Mouse (Mus musculus) heart, embryonic 11.5 days (tissue): ENCODE results near the gene Fam204a. TPM values are rescaled to one million over a fixed set of nuclear protein-coding genes. Genes with fewer than 3 reads are reported as not detected.
A peak's percentile ranks its signal among the peaks of the same experiment; 100 is the strongest.

ENCODE experiments used
- ATAC-seq: fragments of 200-750 bp; cut with Nextera tagmentation; replicated peaks from 2 replicates; pipeline ENCODE4 v1.8.0; 2017; ENCODE audit warnings: moderate library complexity; ENCODE audit not compliant: insufficient number of reproducible peaks, low FRiP score, low TSS enrichment
- H3K27ac ChIP-seq: fragments of 300-500 bp; sonication (generic); 2 replicates; pipeline ENCODE4 v1.5.1; 2014; ENCODE audit warnings: mild to moderate bottlenecking, low read depth, low read length
- H3K27me3 ChIP-seq: fragments of 300-500 bp; sonication (generic); 2 replicates; pipeline ENCODE4 v1.6.1; 2014; ENCODE audit warnings: mild to moderate bottlenecking, low read length, mixed read lengths; ENCODE audit not compliant: control insufficient read depth, insufficient read depth
- H3K36me3 ChIP-seq: fragments of 300-500 bp; sonication (generic); 2 replicates; pipeline ENCODE4 v1.6.1; 2014; ENCODE audit warnings: mild to moderate bottlenecking, low read length, moderate library complexity, mixed read lengths; ENCODE audit not compliant: control insufficient read depth, insufficient read depth
- H3K4me1 ChIP-seq: fragments of 300-500 bp; sonication (generic); 2 replicates; pipeline ENCODE4 v1.6.1; 2014; ENCODE audit warnings: low read length; ENCODE audit not compliant: control insufficient read depth, insufficient read depth
- H3K4me2 ChIP-seq: fragments of 300-500 bp; sonication (generic); 2 replicates; pipeline ENCODE4 v1.6.1; 2014; ENCODE audit warnings: mild to moderate bottlenecking, moderate library complexity
- H3K4me3 ChIP-seq: fragments of 300-500 bp; sonication (generic); 2 replicates; pipeline ENCODE4 v1.5.1; 2014; ENCODE audit warnings: low read depth, low read length
- H3K9ac ChIP-seq: fragments of 300-500 bp; sonication (generic); 2 replicates; pipeline ENCODE4 v1.6.1; 2014; ENCODE audit warnings: mild to moderate bottlenecking, low read depth, low read length, moderate library complexity
- H3K9me3 ChIP-seq: fragments of 300-500 bp; sonication (generic); replicated peaks from 2 replicates; pipeline ENCODE4 v1.6.1; 2016; ENCODE audit warnings: low read length; ENCODE audit not compliant: control insufficient read depth
- WGBS: fragments of 180-500 bp; shearing (Covaris S2); extraction: QIAGEN DNeasy Blood & Tissue Kit; methylation state at CpG from one replicate; pipeline ENCODE4 v1.1.7; 2014; ENCODE audit not compliant: insufficient replicate concordance; 5-methylcytosine and 5-hydroxymethylcytosine counted together
- polyA plus RNA-seq: library from polyadenylated mRNA; unstranded; fragments of >200 nt; fragmentation: Nextera tagmentation; extraction: Ambion mirVana; gene quantifications from 2 replicates; pipeline ENCODE4 v1.2.1, GENCODE M21; 2014

Gene Fam204a
- polyA plus RNA-seq = 41.4 and 46.0 TPM in 2 replicates

GRCm38 (mm10) chr19:60225899-60226844, at the start of gene Fam204a:
Gene Fam204a, minus strand, starts transcription at chr19:60226701.
- Histone ChIP-seq H3K4me2 (peak within 1 kb of the TSS; percentile 68), H3K27me3 (no peaks in the 10 kb centered on the region), H3K4me3 (peak within 1 kb of the TSS; percentile 88), H3K27ac (peak within 1 kb of the TSS; percentile 99), H3K9me3 (no peaks in the 10 kb centered on the region), H3K36me3 (no peaks in the 10 kb centered on the region), H3K4me1 (peaks cover 4% of the 10 kb centered on the region; the same call in 1 of the 2 replicates), H3K9ac (peak within 1 kb of the TSS; percentile 99)
- WGBS = under 1% methylated on average over 68 of the region's 68 CpGs
- ATAC-seq = peak; percentile 100

GRCm38 (mm10) chr19:60265789-60266188, 39.3 kb upstream of the Fam204a start:
- ATAC-seq = no peak
- Histone ChIP-seq H3K4me1 (no peaks in the 10 kb centered on the region), H3K36me3 (no peaks in the 10 kb centered on the region), H3K9me3 (no peaks in the 10 kb centered on the region), H3K4me3 (no peak overlapping the region), H3K4me2 (no peak overlapping the region), H3K9ac (no peak overlapping the region), H3K27me3 (no peaks in the 10 kb centered on the region), H3K27ac (no peak overlapping the region)
- 66% methylated on average over 1 of the region's 1 CpGs for WGBS

GRCm38 (mm10) chr19:60260689-60261088, 34.2 kb upstream of the Fam204a start:
- ATAC-seq = no peak
- H3K27me3 ChIP-seq = no peaks in the 10 kb centered on the region
- no peaks in the 10 kb centered on the region for H3K36me3 ChIP-seq
- WGBS = 78% methylated on average over 5 of the region's 5 CpGs
- no peaks in the 10 kb centered on the region for H3K4me1 ChIP-seq
- no peak overlapping the region for H3K27ac ChIP-seq
- no peak overlapping the region for H3K9ac ChIP-seq
- no peak overlapping the region for H3K4me2 ChIP-seq
- no peak overlapping the region for H3K4me3 ChIP-seq
- no peaks in the 10 kb centered on the region for H3K9me3 ChIP-seq

- WGBS = 24% methylated on average over 2 of the region's 2 CpGs
- no peak for ATAC-seq
- no peak overlapping the region for H3K27ac ChIP-seq
- H3K27me3 ChIP-seq = no peaks in the 10 kb centered on the region
- no peaks in the 10 kb centered on the region for H3K4me1 ChIP-seq
- no peaks in the 10 kb centered on the region for H3K36me3 ChIP-seq
- no peaks in the 10 kb centered on the region for H3K9me3 ChIP-seq
- no peak overlapping the region for H3K4me2 ChIP-seq
- no peak overlapping the region for H3K4me3 ChIP-seq
- H3K9ac ChIP-seq = no peak overlapping the region
Measured at GRCm38 (mm10) chr19:60252021-60252420, 25.5 kb upstream of the Fam204a start.

- Histone ChIP-seq H3K4me1 (no peaks in the 10 kb centered on the region), H3K36me3 (no peaks in the 10 kb centered on the region), H3K9me3 (no peaks in the 10 kb centered on the region), H3K27me3 (no peaks in the 10 kb centered on the region), H3K9ac (no peak overlapping the region), H3K4me2 (no peak overlapping the region), H3K4me3 (no peak overlapping the region), H3K27ac (no peak overlapping the region)
- no peak for ATAC-seq
- WGBS = 76% methylated on average over 9 of the region's 9 CpGs
Measured at GRCm38 (mm10) chr19:60251197-60251596, 24.7 kb upstream of the Fam204a start.

- Histone ChIP-seq H3K27me3 (no peaks in the 10 kb centered on the region), H3K27ac (no peak overlapping the region), H3K9ac (no peak overlapping the region), H3K4me3 (no peak overlapping the region), H3K4me1 (no peaks in the 10 kb centered on the region), H3K9me3 (no peaks in the 10 kb centered on the region), H3K36me3 (no peaks in the 10 kb centered on the region), H3K4me2 (no peak overlapping the region)
- 72% methylated on average over 3 of the region's 3 CpGs for WGBS
- no peak for ATAC-seq
Measured at GRCm38 (mm10) chr19:60245250-60245649, 18.7 kb upstream of the Fam204a start.

GRCm38 (mm10) chr19:60242620-60243019, 16.1 kb upstream of the Fam204a start:
- ATAC-seq = no peak
- no peak overlapping the region for H3K27ac ChIP-seq
- no peak overlapping the region for H3K9ac ChIP-seq
- H3K4me1 ChIP-seq = no peaks in the 10 kb centered on the region
- H3K36me3 ChIP-seq = no peaks in the 10 kb centered on the region
- 84% methylated on average over 7 of the region's 7 CpGs for WGBS
- H3K4me3 ChIP-seq = no peak overlapping the region
- no peak overlapping the region for H3K4me2 ChIP-seq
- H3K27me3 ChIP-seq = no peaks in the 10 kb centered on the region
- no peaks in the 10 kb centered on the region for H3K9me3 ChIP-seq

- Histone ChIP-seq H3K27ac (no peak overlapping the region), H3K9me3 (no peaks in the 10 kb centered on the region), H3K9ac (no peak overlapping the region), H3K36me3 (no peaks in the 10 kb centered on the region), H3K4me3 (no peak overlapping the region), H3K4me2 (no peak overlapping the region), H3K27me3 (no peaks in the 10 kb centered on the region), H3K4me1 (no peaks in the 10 kb centered on the region)
- WGBS = 76% methylated on average over 7 of the region's 7 CpGs
- no peak for ATAC-seq
Measured at GRCm38 (mm10) chr19:60241916-60242602, 15.6 kb upstream of the Fam204a start.
